Mouse (Mus musculus): ENCODE data around the gene Ror1.

DNA sequence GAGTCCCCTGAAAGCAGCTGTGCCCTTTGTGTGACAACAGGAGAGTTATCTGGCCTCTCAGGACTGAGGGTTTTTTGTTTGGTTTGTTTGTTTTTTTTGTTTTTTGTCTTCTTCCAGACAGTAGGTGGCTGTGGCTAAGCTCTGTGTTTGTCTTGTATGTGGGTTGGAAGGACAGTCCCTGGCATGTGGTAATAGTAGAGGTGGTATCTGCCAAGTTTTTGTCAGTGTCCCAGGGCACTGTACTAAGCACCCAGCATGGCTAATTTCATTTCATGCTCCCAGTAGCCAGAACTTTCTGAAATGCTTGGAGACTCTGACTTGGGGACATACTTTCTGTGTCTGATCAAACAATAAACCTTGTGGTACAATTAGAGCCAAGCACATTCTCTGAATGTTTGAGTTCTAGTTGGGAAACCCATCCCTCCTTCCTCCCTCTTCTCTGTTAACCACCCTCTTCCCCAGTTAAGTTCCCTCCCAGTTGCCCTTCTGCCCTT lies 256.3 kb downstream of the Ror1 start:
- no peak for TF ChIP-seq CTCF (IDR thresholded peaks at IDR 0.05; ENCODE audit: low read depth)
- no peak for TF ChIP-seq EP300 (IDR thresholded peaks at IDR 0.05; ENCODE audit: low read depth)
